Mouse (Mus musculus): ENCODE measurements around the gene Nt5dc1. TPM values are rescaled to one million over a fixed set of nuclear protein-coding genes. Genes with fewer than 3 reads are reported as not detected.

Nt5dc1 gene
- 4.5 and 5.1 TPM in 2 replicates for polyA plus RNA-seq (2015; fragmentation: Nextera tagmentation; extraction: Ambion mirVana)

GRCm38 (mm10) chr10:34418204-34418756 is at the start of gene Nt5dc1:
Nt5dc1 (minus strand) TSS chr10:34418552.

GRCm38 (mm10) chr10:34389681-34390080 is 28.7 kb downstream of the Nt5dc1 start, which contains the start of gene Col10a1:
Col10a1 (plus strand) TSS chr10:34389981.

DNA sequence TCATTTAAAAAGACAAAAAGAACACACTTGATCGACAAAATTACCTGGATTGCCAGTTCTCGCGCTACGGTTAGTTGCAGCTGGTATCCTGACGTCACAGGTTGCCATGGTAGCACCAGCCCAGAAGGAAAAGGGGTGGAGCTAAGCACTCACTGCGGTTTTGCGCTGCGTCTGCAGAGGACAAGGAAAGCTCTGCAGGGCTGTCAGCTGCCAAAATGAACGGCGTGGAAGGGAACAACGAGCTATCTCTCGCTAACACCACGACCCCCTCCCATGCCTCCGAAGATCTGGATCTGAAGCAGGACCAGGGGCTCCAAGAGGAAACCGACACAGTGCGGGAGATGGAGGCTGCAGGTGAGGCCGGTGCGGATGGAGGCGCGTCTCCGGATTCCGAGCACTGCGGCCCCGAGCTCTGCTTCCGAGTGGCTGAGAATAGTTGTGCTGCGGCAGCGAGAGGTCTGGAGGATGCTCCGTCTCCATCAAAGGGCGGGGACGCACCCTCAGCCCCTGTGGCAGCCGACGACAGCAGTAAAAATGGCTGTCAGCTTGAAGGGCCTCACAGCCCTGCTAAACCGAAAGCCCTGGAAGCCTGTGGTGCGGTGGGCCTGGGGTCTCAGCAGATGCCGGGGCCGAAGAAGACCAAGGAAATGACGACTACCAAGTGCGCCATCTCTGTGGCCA is 120.9 kb downstream of the Nt5dc1 start, which contains the start of gene Tspyl4:
Gene Tspyl4 (plus strand): TSS at position 144 of the 681 bp plus-strand sequence.

DNA sequence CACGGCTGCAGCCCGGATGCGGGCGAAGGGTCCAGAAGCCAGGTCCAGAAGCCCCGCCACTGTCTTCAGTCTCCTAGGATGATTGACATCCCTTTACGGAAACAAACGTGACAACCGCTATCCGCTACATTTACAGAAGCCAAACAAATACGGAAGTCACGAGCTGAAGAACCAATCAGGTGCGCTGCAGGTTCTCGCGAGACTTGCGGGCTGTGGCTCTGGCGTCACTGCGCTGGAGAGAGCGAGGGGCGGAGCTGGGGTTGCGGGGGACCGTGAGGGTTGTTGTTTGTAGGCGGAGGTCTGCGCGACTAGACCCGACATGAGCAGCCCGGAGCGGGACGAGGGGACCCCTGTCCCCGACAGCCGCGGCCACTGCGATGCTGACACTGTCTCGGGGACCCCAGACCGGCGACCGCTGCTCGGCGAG is 136.4 kb downstream of the Nt5dc1 start, which contains the start of gene Tspyl1:
Gene Tspyl1 (plus strand): TSS at position 229 of the 427 bp plus-strand sequence.

Other genes with a start within 250 kb of the Nt5dc1 start
- gene Dse, start 210.8 kb downstream of the Nt5dc1 start, polyA plus RNA-seq (2015; fragmentation: Nextera tagmentation; extraction: Ambion mirVana): 14.4 and 16.5 TPM in 2 replicates
- 56.5 and 57.6 TPM in 2 replicates for gene Tspyl1, start 136.4 kb downstream of the Nt5dc1 start, polyA plus RNA-seq (2015; fragmentation: Nextera tagmentation; extraction: Ambion mirVana)
- gene Tspyl4, start 121.1 kb downstream of the Nt5dc1 start, polyA plus RNA-seq (2015; fragmentation: Nextera tagmentation; extraction: Ambion mirVana): 2.3 and 2.4 TPM in 2 replicates
- gene Col10a1, start 28.6 kb downstream of the Nt5dc1 start, polyA plus RNA-seq (2015; fragmentation: Nextera tagmentation; extraction: Ambion mirVana): 0.13 and 3.9 TPM in 2 replicates
- gene Frk, start 64.8 kb upstream of the Nt5dc1 start, polyA plus RNA-seq (2015; fragmentation: Nextera tagmentation; extraction: Ambion mirVana): 2.6 and 2.7 TPM in 2 replicates

Data from skeletal muscle tissue, postnatal 0 days (tissue).